Mouse (Mus musculus) liver, embryonic 12.5 days (tissue): ENCODE data around the gene Pycr1. TPM values are rescaled to one million over a fixed set of nuclear protein-coding genes. Genes with fewer than 3 reads are reported as not detected.
A peak's percentile ranks its signal among the peaks of the same experiment; 100 is the strongest.

Experiments used
- ATAC-seq: fragments of 200-750 bp; cut with Nextera tagmentation; 2 replicates; pipeline ENCODE4 v1.8.0; 2017; ENCODE audit warnings: moderate number of reproducible peaks, mild to moderate bottlenecking, moderate library complexity
- H3K27ac ChIP-seq: fragments of 300-500 bp; sonication (generic); 2 replicates; pipeline ENCODE4 v1.5.1; 2016; ENCODE audit warnings: mild to moderate bottlenecking
- H3K27me3 ChIP-seq: fragments of 300-500 bp; sonication (generic); replicated peaks from 2 replicates; pipeline ENCODE4 v1.6.1; 2016; ENCODE audit warnings: mild to moderate bottlenecking, moderate library complexity
- H3K36me3 ChIP-seq: fragments of 300-500 bp; sonication (generic); 2 replicates; pipeline ENCODE4 v1.6.1; 2016; ENCODE audit warnings: mild to moderate bottlenecking, moderate library complexity
- H3K4me1 ChIP-seq: fragments of 300-500 bp; sonication (generic); 2 replicates; pipeline ENCODE4 v1.6.1; 2016
- H3K4me2 ChIP-seq: fragments of 300-500 bp; sonication (generic); 2 replicates; pipeline ENCODE4 v1.6.1; 2016; ENCODE audit warnings: mild to moderate bottlenecking, moderate library complexity
- H3K4me3 ChIP-seq: fragments of 300-500 bp; sonication (generic); 2 replicates; pipeline ENCODE4 v1.5.1; 2016; ENCODE audit warnings: mild to moderate bottlenecking, moderate library complexity
- H3K9ac ChIP-seq: fragments of 300-500 bp; sonication (generic); 2 replicates; pipeline ENCODE4 v1.6.1; 2016; ENCODE audit warnings: mild to moderate bottlenecking, moderate library complexity
- H3K9me3 ChIP-seq: fragments of 300-500 bp; sonication (generic); replicated peaks from 2 replicates; pipeline ENCODE4 v1.6.1; 2016; ENCODE audit warnings: mild to moderate bottlenecking, moderate library complexity
- WGBS: fragments of 180-500 bp; shearing (Covaris S2); methylation state at CpG from one replicate; pipeline ENCODE4 v1.1.7; 2016; ENCODE audit not compliant: insufficient replicate concordance; 5-methylcytosine and 5-hydroxymethylcytosine counted together
- polyA plus RNA-seq: library from polyadenylated mRNA; unstranded; fragments of >200 nt; fragmentation: Nextera tagmentation; extraction: Ambion mirVana; gene quantifications from 2 replicates; pipeline ENCODE4 v1.2.1, GENCODE M21; 2016

The Pycr1 gene
- polyA plus RNA-seq, 1 experiment from 2014 or later: 11.3 TPM

- no peaks in the 10 kb centered on the region for H3K9me3 ChIP-seq
- H3K27ac ChIP-seq: no peak overlapping the region
- 0 out of 2 replicates have a peak overlapping the region, but pooled peaks have one; percentile 12 for H3K9ac ChIP-seq
- H3K4me1 ChIP-seq: peaks cover 62% of the 10 kb centered on the region
- no peak for ATAC-seq
- WGBS: 87% methylated on average over 6 of the region's 6 CpGs
- H3K4me3 ChIP-seq: no peak overlapping the region
- H3K27me3 ChIP-seq: no peaks in the 10 kb centered on the region
- H3K36me3 ChIP-seq: peaks cover 79% of the 10 kb centered on the region
- no peak overlapping the region for H3K4me2 ChIP-seq
Observed at GRCm38 (mm10) chr11:120622805-120623204, 20.8 kb downstream of the Pycr1 start.

GRCm38 (mm10) chr11:120620195-120620594 is 23.4 kb downstream of the Pycr1 start:
- 91% methylated on average over 14 of the region's 14 CpGs for WGBS

GRCm38 (mm10) chr11:120618619-120619535 is 24.7 kb downstream of the Pycr1 start:
- 0 out of 2 replicates have a peak overlapping the region, but pooled peaks have one; percentile 81 for H3K9ac ChIP-seq

More at GRCm38 (mm10) chr11:120620195-120620594, 23.4 kb downstream of the Pycr1 start:
- no peak overlapping the region for H3K4me3 ChIP-seq
- no peaks in the 10 kb centered on the region for H3K27me3 ChIP-seq
- ATAC-seq: no peak
- no peak overlapping the region for H3K9ac ChIP-seq
- no peaks in the 10 kb centered on the region for H3K9me3 ChIP-seq
- peaks cover 66% of the 10 kb centered on the region for H3K36me3 ChIP-seq
- H3K4me1 ChIP-seq: peaks cover 57% of the 10 kb centered on the region
- no peak overlapping the region for H3K4me2 ChIP-seq
- H3K27ac ChIP-seq: no peak overlapping the region; the same call in 1 of the 2 replicates

GRCm38 (mm10) chr11:120617519-120618112 is 26.0 kb downstream of the Pycr1 start, which contains the start of gene Pcyt2:
Pcyt2 (minus strand) TSS chr11:120617936.
- H3K4me1 ChIP-seq: peaks cover 40% of the 10 kb centered on the region
- peak within 1 kb of the TSS; percentile 72 for H3K4me3 ChIP-seq
- no peaks in the 10 kb centered on the region for H3K9me3 ChIP-seq
- H3K4me2 ChIP-seq: peak within 1 kb of the TSS; percentile 77
- peak; percentile 93 for ATAC-seq
- H3K36me3 ChIP-seq: peaks cover 79% of the 10 kb centered on the region
- peak within 1 kb of the TSS; percentile 81 for H3K9ac ChIP-seq
- WGBS: under 1% methylated on average over 56 of the region's 56 CpGs
- H3K27me3 ChIP-seq: no peaks in the 10 kb centered on the region
- H3K27ac ChIP-seq: peak within 1 kb of the TSS; percentile 83

More at GRCm38 (mm10) chr11:120618619-120619535, 24.7 kb downstream of the Pycr1 start:
- peak overlapping the region; percentile 77 for H3K4me2 ChIP-seq
- H3K27ac ChIP-seq: peak overlapping the region; percentile 83
- peaks cover 78% of the 10 kb centered on the region for H3K36me3 ChIP-seq
- no peak for ATAC-seq
- no peaks in the 10 kb centered on the region for H3K27me3 ChIP-seq
- peaks cover 52% of the 10 kb centered on the region for H3K4me1 ChIP-seq
- no peak overlapping the region for H3K4me3 ChIP-seq
- 89% methylated on average over 25 of the region's 25 CpGs for WGBS
- no peaks in the 10 kb centered on the region for H3K9me3 ChIP-seq

GRCm38 (mm10) chr11:120616617-120617294 is 26.8 kb downstream of the Pycr1 start:
- no peaks in the 10 kb centered on the region for H3K9me3 ChIP-seq
- no peaks in the 10 kb centered on the region for H3K27me3 ChIP-seq
- H3K4me3 ChIP-seq: peak overlapping the region; percentile 72
- WGBS: 31% methylated on average over 4 of the region's 4 CpGs
- H3K27ac ChIP-seq: peak overlapping the region; percentile 83
- peaks cover 79% of the 10 kb centered on the region for H3K36me3 ChIP-seq
- peaks cover 39% of the 10 kb centered on the region for H3K4me1 ChIP-seq
- peak overlapping the region; percentile 77 for H3K4me2 ChIP-seq
- H3K9ac ChIP-seq: peak overlapping the region; percentile 81
- ATAC-seq: peak; percentile 33

- H3K36me3 ChIP-seq: peaks cover 79% of the 10 kb centered on the region
- WGBS: 84% methylated on average over 11 of the region's 11 CpGs
Observed at GRCm38 (mm10) chr11:120615606-120616203, 27.9 kb downstream of the Pycr1 start.

GRCm38 (mm10) chr11:120615167-120615566 is 28.4 kb downstream of the Pycr1 start:
- Histone ChIP-seq H3K9ac (no peak overlapping the region), H3K4me3 (no peak overlapping the region), H3K27ac (no peak overlapping the region), H3K36me3 (peaks cover 79% of the 10 kb centered on the region), H3K27me3 (no peaks in the 10 kb centered on the region), H3K9me3 (no peaks in the 10 kb centered on the region), H3K4me2 (0 out of 2 replicates have a peak overlapping the region, but pooled peaks have one; percentile 77), H3K4me1 (peaks cover 39% of the 10 kb centered on the region)
- no peak for ATAC-seq
- 91% methylated on average over 6 of the region's 6 CpGs for WGBS

More at GRCm38 (mm10) chr11:120615606-120616203, 27.9 kb downstream of the Pycr1 start:
- peak overlapping the region; percentile 40; the same call in 1 of the 2 replicates for H3K9ac ChIP-seq
- H3K27me3 ChIP-seq: no peaks in the 10 kb centered on the region
- H3K9me3 ChIP-seq: no peaks in the 10 kb centered on the region
- H3K4me2 ChIP-seq: peak overlapping the region; percentile 77
- ATAC-seq: no peak
- peaks cover 39% of the 10 kb centered on the region for H3K4me1 ChIP-seq
- peak overlapping the region; percentile 55 for H3K27ac ChIP-seq
- no peak overlapping the region for H3K4me3 ChIP-seq

- H3K4me2 ChIP-seq: no peak overlapping the region
- WGBS: 84% methylated on average over 8 of the region's 8 CpGs
Observed at GRCm38 (mm10) chr11:120613976-120614375, 29.6 kb downstream of the Pycr1 start.

GRCm38 (mm10) chr11:120613481-120613972 is 30.0 kb downstream of the Pycr1 start:
- no peaks in the 10 kb centered on the region for H3K9me3 ChIP-seq
- 87% methylated on average over 10 of the region's 10 CpGs for WGBS
- no peak overlapping the region for H3K27ac ChIP-seq
- H3K9ac ChIP-seq: no peak overlapping the region
- peaks cover 47% of the 10 kb centered on the region for H3K4me1 ChIP-seq
- H3K4me2 ChIP-seq: no peak overlapping the region
- H3K36me3 ChIP-seq: peaks cover 71% of the 10 kb centered on the region
- H3K27me3 ChIP-seq: peaks cover 10% of the 10 kb centered on the region
- ATAC-seq: no peak
- no peak overlapping the region for H3K4me3 ChIP-seq

More at GRCm38 (mm10) chr11:120613976-120614375, 29.6 kb downstream of the Pycr1 start:
- Histone ChIP-seq H3K9ac (no peak overlapping the region), H3K4me3 (no peak overlapping the region), H3K9me3 (no peaks in the 10 kb centered on the region), H3K4me1 (peaks cover 47% of the 10 kb centered on the region), H3K36me3 (peaks cover 76% of the 10 kb centered on the region), H3K27ac (no peak overlapping the region), H3K27me3 (peaks cover 6% of the 10 kb centered on the region; the same call in 1 of the 2 replicates)
- no peak for ATAC-seq

GRCm38 (mm10) chr11:120612763-120613162 is 30.8 kb downstream of the Pycr1 start:
- Histone ChIP-seq H3K9ac (no peak overlapping the region), H3K27ac (no peak overlapping the region), H3K4me3 (no peak overlapping the region), H3K4me1 (peaks cover 47% of the 10 kb centered on the region), H3K4me2 (no peak overlapping the region), H3K27me3 (peaks cover 18% of the 10 kb centered on the region), H3K9me3 (no peaks in the 10 kb centered on the region), H3K36me3 (peaks cover 65% of the 10 kb centered on the region)
- 35% methylated on average over 6 of the region's 6 CpGs for WGBS
- no peak for ATAC-seq

GRCm38 (mm10) chr11:120610477-120611046 is 33.0 kb downstream of the Pycr1 start:
- Histone ChIP-seq H3K4me1 (peaks cover 41% of the 10 kb centered on the region), H3K27ac (no peak overlapping the region), H3K9ac (no peak overlapping the region), H3K36me3 (peaks cover 77% of the 10 kb centered on the region), H3K4me2 (no peak overlapping the region), H3K27me3 (peaks cover 22% of the 10 kb centered on the region), H3K4me3 (no peak overlapping the region), H3K9me3 (no peaks in the 10 kb centered on the region)
- WGBS: 76% methylated on average over 9 of the region's 9 CpGs
- ATAC-seq: no peak
